Mouse (Mus musculus): ENCODE measurements around the gene Zfand6. TPM values are rescaled to one million over a fixed set of nuclear protein-coding genes. Genes with fewer than 3 reads are reported as not detected.

Zfand6 gene
- polyA plus RNA-seq, 1 experiment, result 20.0 TPM

DNA sequence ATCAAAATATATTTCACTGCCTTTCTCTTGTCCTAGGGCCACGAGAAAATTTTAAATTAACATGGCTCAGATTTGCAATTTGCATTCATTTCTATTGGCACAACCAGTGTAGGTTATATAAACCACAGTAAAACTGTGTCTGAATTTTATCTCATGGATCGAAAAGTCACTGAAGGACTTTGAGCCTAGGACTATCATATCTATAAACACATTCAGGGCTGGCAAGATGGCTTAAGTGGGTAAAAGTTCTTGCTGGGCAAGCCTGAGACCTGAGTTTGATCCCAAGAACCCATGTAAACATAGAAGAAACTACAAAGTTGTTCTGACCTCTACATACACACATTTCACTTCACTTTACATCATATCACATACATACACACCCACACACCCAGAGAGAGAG, 3.4 kb downstream of the Zfand6 start:
- H3K36me3 ChIP-seq (ENCODE audit: control insufficient read depth, insufficient read depth), result no peaks in the 10 kb centered on the region
- TF ChIP-seq CTCF (IDR thresholded peaks at IDR 0.05; ENCODE audit: control insufficient read depth, insufficient read depth, insufficient read length) (no peak), MAX (IDR thresholded peaks at IDR 0.05) (no peak), CEBPB (IDR thresholded peaks at IDR 0.05; ENCODE audit: low read depth) (no peak), USF1 (IDR thresholded peaks at IDR 0.05; ENCODE audit: low read depth) (no peak), FOSL1 (IDR thresholded peaks at IDR 0.05; ENCODE audit: insufficient read depth, low read length, poor library complexity, severe bottlenecking) (no peak)
- no peaks in the 10 kb centered on the region for H3K27me3 ChIP-seq (ENCODE audit: control insufficient read depth, insufficient read depth, insufficient read length)
- H3ac ChIP-seq (ENCODE audit: control insufficient read depth, insufficient read length, low read depth), result no peak overlapping the region
- peaks cover 44% of the 10 kb centered on the region for H3K79me2 ChIP-seq (ENCODE audit: control insufficient read depth, insufficient read depth)
- peaks cover 6% of the 10 kb centered on the region for H3K79me3 ChIP-seq (ENCODE audit: low read depth)
- H3K4me3 ChIP-seq (ENCODE audit: insufficient read depth, poor library complexity, severe bottlenecking), result no peak overlapping the region

DNA sequence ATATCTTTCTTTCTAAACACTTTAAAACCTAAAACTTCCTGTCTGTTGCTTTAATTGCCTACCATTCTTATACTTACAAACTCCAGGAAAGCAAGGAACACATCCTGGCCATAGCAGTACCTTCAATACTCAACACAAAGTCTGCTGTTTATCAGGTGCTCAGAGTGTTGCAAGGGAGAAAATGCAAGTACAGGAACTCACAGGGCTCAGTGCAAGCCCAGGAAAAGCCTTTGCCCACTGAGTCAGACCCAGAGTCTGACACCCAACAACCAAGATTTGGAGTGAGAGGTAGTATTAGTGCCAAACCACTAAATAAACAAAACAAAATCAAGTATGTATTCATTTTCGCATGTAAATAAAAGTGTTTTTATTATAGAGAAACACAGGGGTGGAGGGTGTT, 5.1 kb downstream of the Zfand6 start:
- Histone ChIP-seq H3K79me3 (ENCODE audit: low read depth) (peaks cover 9% of the 10 kb centered on the region), H3K36me3 (ENCODE audit: control insufficient read depth, insufficient read depth) (no peaks in the 10 kb centered on the region), H3K4me3 (ENCODE audit: insufficient read depth, poor library complexity, severe bottlenecking) (no peak overlapping the region), H3K27me3 (ENCODE audit: control insufficient read depth, insufficient read depth, insufficient read length) (no peaks in the 10 kb centered on the region), H3K79me2 (ENCODE audit: control insufficient read depth, insufficient read depth) (peaks cover 53% of the 10 kb centered on the region), H3ac (ENCODE audit: control insufficient read depth, insufficient read length, low read depth) (no peak overlapping the region)
- TF ChIP-seq FOSL1 (IDR thresholded peaks at IDR 0.05; ENCODE audit: insufficient read depth, low read length, poor library complexity, severe bottlenecking), result no peak
- no peak for TF ChIP-seq USF1 (IDR thresholded peaks at IDR 0.05; ENCODE audit: low read depth)
- no peak for TF ChIP-seq CTCF (IDR thresholded peaks at IDR 0.05; ENCODE audit: control insufficient read depth, insufficient read depth, insufficient read length)
- no peak for TF ChIP-seq MAX (IDR thresholded peaks at IDR 0.05)
- no peak for TF ChIP-seq MYOG (IDR thresholded peaks at IDR 0.05; ENCODE audit: control insufficient read depth, extremely low read depth, insufficient read length)

DNA sequence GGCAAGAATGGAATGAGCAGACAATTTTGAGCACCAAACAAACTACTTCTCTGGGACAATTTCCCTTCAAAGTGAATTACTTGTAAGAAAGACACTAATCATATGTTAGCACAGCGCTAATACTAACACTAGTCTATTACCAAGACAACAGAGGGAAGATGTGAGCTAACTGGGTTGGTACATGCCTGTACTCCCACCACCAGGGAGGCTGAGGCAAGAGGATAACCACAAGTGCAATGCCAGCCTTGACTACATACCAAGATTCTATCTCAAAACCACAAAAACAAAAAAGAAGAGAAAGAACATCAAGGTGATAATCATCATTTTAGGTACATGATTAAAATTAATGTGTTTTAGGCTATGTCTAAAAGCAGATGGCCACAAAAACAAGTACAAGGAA, 8.2 kb downstream of the Zfand6 start:
- TF ChIP-seq FOSL1 (IDR thresholded peaks at IDR 0.05; ENCODE audit: insufficient read depth, low read length, poor library complexity, severe bottlenecking), result no peak
- no peak for TF ChIP-seq USF1 (IDR thresholded peaks at IDR 0.05; ENCODE audit: low read depth)
- no peak for TF ChIP-seq CTCF (IDR thresholded peaks at IDR 0.05; ENCODE audit: control insufficient read depth, insufficient read depth, insufficient read length)
- TF ChIP-seq MAX (IDR thresholded peaks at IDR 0.05), result no peak
- no peak for TF ChIP-seq CEBPB (IDR thresholded peaks at IDR 0.05; ENCODE audit: low read depth)
- no peak for TF ChIP-seq MYOD1 (IDR thresholded peaks at IDR 0.05; ENCODE audit: control insufficient read depth, insufficient read length, low read depth)
- no peak for TF ChIP-seq MYOG (IDR thresholded peaks at IDR 0.05; ENCODE audit: control insufficient read depth, extremely low read depth, insufficient read length)
- Histone ChIP-seq H3K79me3 (ENCODE audit: low read depth) (peaks cover 17% of the 10 kb centered on the region), H3K27me3 (ENCODE audit: control insufficient read depth, insufficient read depth, insufficient read length) (no peaks in the 10 kb centered on the region), H3K79me2 (ENCODE audit: control insufficient read depth, insufficient read depth) (peaks cover 69% of the 10 kb centered on the region), H3K36me3 (ENCODE audit: control insufficient read depth, insufficient read depth) (no peaks in the 10 kb centered on the region), H3ac (ENCODE audit: control insufficient read depth, insufficient read length, low read depth) (no peak overlapping the region), H3K4me3 (ENCODE audit: insufficient read depth, poor library complexity, severe bottlenecking) (no peak overlapping the region)

DNA sequence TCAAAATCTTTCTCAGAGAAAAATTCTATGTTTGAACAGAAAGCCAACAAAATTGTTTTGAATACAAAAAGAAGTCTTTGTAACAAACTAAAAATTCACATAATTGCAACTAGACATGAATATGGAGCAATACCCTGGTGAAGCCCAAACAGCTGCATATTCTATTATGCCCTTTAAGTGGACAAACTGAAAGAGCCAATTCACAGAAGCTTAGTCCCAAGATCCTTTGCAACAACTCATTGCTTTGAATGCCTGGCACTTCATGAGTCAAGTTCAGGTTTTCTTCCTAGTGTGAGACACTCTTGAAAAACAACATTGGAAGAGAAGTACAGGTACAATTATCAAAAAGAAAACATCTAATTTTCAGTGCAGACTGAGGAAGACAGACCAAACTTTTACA, 8.8 kb downstream of the Zfand6 start:
- Histone ChIP-seq H3K79me2 (ENCODE audit: control insufficient read depth, insufficient read depth) (peaks cover 76% of the 10 kb centered on the region), H3K36me3 (ENCODE audit: control insufficient read depth, insufficient read depth) (no peaks in the 10 kb centered on the region), H3K79me3 (ENCODE audit: low read depth) (peaks cover 21% of the 10 kb centered on the region), H3ac (ENCODE audit: control insufficient read depth, insufficient read length, low read depth) (no peak overlapping the region), H3K27me3 (ENCODE audit: control insufficient read depth, insufficient read depth, insufficient read length) (no peaks in the 10 kb centered on the region), H3K4me3 (ENCODE audit: insufficient read depth, poor library complexity, severe bottlenecking) (no peak overlapping the region)
- no peak for TF ChIP-seq MYOG (IDR thresholded peaks at IDR 0.05; ENCODE audit: control insufficient read depth, extremely low read depth, insufficient read length)
- no peak for TF ChIP-seq MAX (IDR thresholded peaks at IDR 0.05)
- no peak for TF ChIP-seq CTCF (IDR thresholded peaks at IDR 0.05; ENCODE audit: control insufficient read depth, insufficient read depth, insufficient read length)
- TF ChIP-seq FOSL1 (IDR thresholded peaks at IDR 0.05; ENCODE audit: insufficient read depth, low read length, poor library complexity, severe bottlenecking), result no peak
- TF ChIP-seq MYOD1 (IDR thresholded peaks at IDR 0.05; ENCODE audit: control insufficient read depth, insufficient read length, low read depth), result no peak
- no peak for TF ChIP-seq USF1 (IDR thresholded peaks at IDR 0.05; ENCODE audit: low read depth)
- no peak for TF ChIP-seq CEBPB (IDR thresholded peaks at IDR 0.05; ENCODE audit: low read depth)

DNA sequence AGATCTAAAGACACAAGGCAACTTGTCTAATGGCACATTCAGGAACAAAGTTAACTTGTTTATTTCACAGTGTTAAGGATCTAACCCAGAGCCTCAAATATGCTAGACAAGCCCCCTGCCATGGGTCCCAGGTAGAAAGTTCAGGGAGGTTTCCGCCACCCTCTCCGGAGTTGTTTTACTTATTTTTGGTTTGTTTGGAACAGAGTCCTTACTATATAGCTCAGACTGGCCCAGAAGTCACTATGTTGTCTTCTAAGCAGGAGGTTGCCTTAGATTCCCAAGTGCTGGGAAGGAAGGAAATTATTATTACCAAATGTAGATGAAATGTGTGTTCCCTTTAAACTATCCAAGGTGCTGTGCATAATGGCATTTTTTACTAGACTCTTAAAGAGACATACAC, 9.7 kb downstream of the Zfand6 start:
- no peak overlapping the region for H3K4me3 ChIP-seq (ENCODE audit: insufficient read depth, poor library complexity, severe bottlenecking)
- TF ChIP-seq MAX (IDR thresholded peaks at IDR 0.05) (no peak), FOSL1 (IDR thresholded peaks at IDR 0.05; ENCODE audit: insufficient read depth, low read length, poor library complexity, severe bottlenecking) (no peak), CTCF (IDR thresholded peaks at IDR 0.05; ENCODE audit: control insufficient read depth, insufficient read depth, insufficient read length) (no peak), USF1 (IDR thresholded peaks at IDR 0.05; ENCODE audit: low read depth) (no peak), MYOG (IDR thresholded peaks at IDR 0.05; ENCODE audit: control insufficient read depth, extremely low read depth, insufficient read length) (no peak), MYOD1 (IDR thresholded peaks at IDR 0.05; ENCODE audit: control insufficient read depth, insufficient read length, low read depth) (no peak), CEBPB (IDR thresholded peaks at IDR 0.05; ENCODE audit: low read depth) (no peak)

DNA sequence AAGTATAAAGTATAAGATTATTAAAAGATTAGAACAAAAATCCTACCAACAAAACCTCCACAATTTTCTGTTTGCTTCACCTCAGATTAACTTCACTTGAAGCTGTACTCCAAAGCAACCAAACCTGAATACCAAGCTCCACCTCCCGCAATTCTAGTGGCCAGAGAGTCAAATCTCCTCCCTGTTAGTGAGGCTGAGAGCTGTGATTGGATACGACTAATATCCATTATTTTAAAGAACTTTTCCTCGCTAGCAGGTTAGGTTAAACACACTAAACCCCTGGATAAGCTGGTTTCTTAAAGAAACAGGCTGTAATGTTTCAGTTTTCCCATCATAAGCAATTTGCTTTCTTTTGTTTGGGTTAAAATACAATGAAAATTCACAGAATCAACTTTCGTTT, 10.5 kb downstream of the Zfand6 start:
- H3K36me3 ChIP-seq (ENCODE audit: control insufficient read depth, insufficient read depth), result no peaks in the 10 kb centered on the region
- H3K27me3 ChIP-seq (ENCODE audit: control insufficient read depth, insufficient read depth, insufficient read length), result no peaks in the 10 kb centered on the region
- H3K4me3 ChIP-seq (ENCODE audit: insufficient read depth, poor library complexity, severe bottlenecking), result peak overlapping the region; percentile 29

More for the DNA sequence above, 9.7 kb downstream of the Zfand6 start:
- H3K27me3 ChIP-seq (ENCODE audit: control insufficient read depth, insufficient read depth, insufficient read length), result no peaks in the 10 kb centered on the region
- no peaks in the 10 kb centered on the region for H3K36me3 ChIP-seq (ENCODE audit: control insufficient read depth, insufficient read depth)
- H3K79me2 ChIP-seq (ENCODE audit: control insufficient read depth, insufficient read depth), result peaks cover 84% of the 10 kb centered on the region
- H3K79me3 ChIP-seq (ENCODE audit: low read depth), result peaks cover 27% of the 10 kb centered on the region
- H3ac ChIP-seq (ENCODE audit: control insufficient read depth, insufficient read length, low read depth), result no peak overlapping the region

More for the DNA sequence above, 10.5 kb downstream of the Zfand6 start:
- no peak overlapping the region for H3ac ChIP-seq (ENCODE audit: control insufficient read depth, insufficient read length, low read depth)
- peaks cover 86% of the 10 kb centered on the region for H3K79me2 ChIP-seq (ENCODE audit: control insufficient read depth, insufficient read depth)
- peaks cover 30% of the 10 kb centered on the region for H3K79me3 ChIP-seq (ENCODE audit: low read depth)
- TF ChIP-seq CEBPB (IDR thresholded peaks at IDR 0.05; ENCODE audit: low read depth) (no peak), MYOD1 (IDR thresholded peaks at IDR 0.05; ENCODE audit: control insufficient read depth, insufficient read length, low read depth) (no peak), USF1 (IDR thresholded peaks at IDR 0.05; ENCODE audit: low read depth) (no peak), CTCF (IDR thresholded peaks at IDR 0.05; ENCODE audit: control insufficient read depth, insufficient read depth, insufficient read length) (no peak), MYOG (IDR thresholded peaks at IDR 0.05; ENCODE audit: control insufficient read depth, extremely low read depth, insufficient read length) (no peak), MAX (IDR thresholded peaks at IDR 0.05) (no peak), FOSL1 (IDR thresholded peaks at IDR 0.05; ENCODE audit: insufficient read depth, low read length, poor library complexity, severe bottlenecking) (no peak)
